Comparison of ENCODE assay signal across 9 mouse cellular contexts in the genomic region with DNA sequence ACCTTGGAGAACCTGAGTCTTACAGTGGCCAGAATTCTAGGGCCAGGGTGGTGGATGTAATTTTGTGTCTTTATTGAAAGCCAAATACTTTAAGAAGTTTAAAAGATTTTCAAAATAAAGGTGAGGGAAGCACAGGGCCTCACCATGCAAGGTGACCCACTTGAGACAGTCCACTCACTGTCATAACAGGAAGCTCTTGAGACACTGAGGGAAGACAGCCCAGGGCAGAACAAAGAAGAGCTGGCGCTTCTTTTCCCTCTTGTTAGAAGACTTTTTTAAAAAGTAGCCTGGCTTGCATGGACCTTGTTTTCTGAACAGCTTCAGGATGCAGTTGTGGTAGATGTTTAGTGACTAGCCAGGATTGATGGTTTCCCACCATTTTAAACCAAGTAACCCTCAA. TPM values are rescaled to one million over a fixed set of nuclear protein-coding genes. Genes with fewer than 3 reads are reported as not detected.
DNase-seq lines count a peak whose midpoint lies in the region; ATAC-seq and TF ChIP-seq lines count a peak whose summit lies in the region.
"Had no signal": no experiment of that assay in that cellular context is flagged by ENCODE, and none has a peak within 500 bp of the region (broad histone marks: within the 10 kb centered on the region; RNA-seq: fewer than 3 reads in every experiment).

No protein-coding gene starts in this region.

- 60% methylated on average over 1 of the region's 1 CpGs for WGBS in heart, embryonic 10.5 days
- 56% methylated on average over 1 of the region's 1 CpGs for WGBS in spleen, adult 2 months
- 71% methylated on average over 1 of the region's 1 CpGs for WGBS in liver, embryonic 13.5 days (ENCODE audit: insufficient replicate concordance)

- H3K27ac ChIP-seq in heart, embryonic 10.5 days, result peak overlapping the region; percentile 44; the same call in 1 of the 2 replicates
- H3K27ac ChIP-seq in spleen, adult 2 months (ENCODE audit: insufficient read depth, low read length), result peak overlapping the region; percentile 75; the same call in 1 of the 2 replicates
- H3K27ac ChIP-seq in liver, embryonic 13.5 days, result peak overlapping the region; percentile 97

- peak overlapping the region; percentile 83 for H3K9ac ChIP-seq in liver, embryonic 13.5 days

- no peaks in the 10 kb centered on the region for H3K9me3 ChIP-seq in heart, embryonic 10.5 days
- H3K9me3 ChIP-seq in liver, embryonic 13.5 days (replicated peaks), result no peaks in the 10 kb centered on the region

- H3K4me3 ChIP-seq in heart, embryonic 10.5 days, result 0 out of 2 replicates have a peak overlapping the region, but pooled peaks have one; percentile 80
- no peak overlapping the region for H3K4me3 ChIP-seq in spleen, adult 2 months (ENCODE audit: extremely low read depth, insufficient read depth, insufficient read length)
- H3K4me3 ChIP-seq in liver, embryonic 13.5 days (replicated peaks), result peak overlapping the region; percentile 92

- peaks cover 36% of the 10 kb centered on the region for H3K36me3 ChIP-seq in heart, embryonic 10.5 days
- peaks cover 22% of the 10 kb centered on the region for H3K36me3 ChIP-seq in spleen, adult 2 months (ENCODE audit: control insufficient read depth, insufficient read depth, low read length)
- peaks cover 61% of the 10 kb centered on the region for H3K36me3 ChIP-seq in liver, embryonic 13.5 days

- ATAC-seq in liver, embryonic 13.5 days (ENCODE audit: low read depth), result no peak

- TF ChIP-seq POLR2A in spleen, adult 2 months (IDR thresholded peaks at IDR 0.05; ENCODE audit: low read depth, low read length), result no peak

- H3K4me2 ChIP-seq in liver, embryonic 13.5 days, result peak overlapping the region; percentile 81

- TF ChIP-seq CTCF in spleen, adult 2 months (IDR thresholded peaks at IDR 0.05; ENCODE audit: extremely low read depth, insufficient read depth, insufficient read length, insufficient replicate concordance), result no peak

- peaks cover 18% of the 10 kb centered on the region for H3K4me1 ChIP-seq in heart, embryonic 10.5 days
- H3K4me1 ChIP-seq in spleen, adult 2 months (ENCODE audit: control insufficient read depth, insufficient read depth, insufficient read length), result peaks cover 8% of the 10 kb centered on the region
- peaks cover 67% of the 10 kb centered on the region for H3K4me1 ChIP-seq in liver, embryonic 13.5 days (replicated peaks)

- H3K27me3 ChIP-seq in heart, embryonic 10.5 days (ENCODE audit: insufficient read depth, poor library complexity, severe bottlenecking), result no peaks in the 10 kb centered on the region
- H3K27me3 ChIP-seq in spleen, adult 2 months (ENCODE audit: control insufficient read depth, insufficient read depth, low read length), result no peaks in the 10 kb centered on the region
- H3K27me3 ChIP-seq in liver, embryonic 13.5 days, result no peaks in the 10 kb centered on the region

- no peak for DNase-seq in heart, embryonic 10.5 days (ENCODE audit: low spot score)
- no peak for DNase-seq in heart, postnatal 4 days
- DNase-seq in spleen, adult 2 months (ENCODE audit: low read depth in 1 of 2, low spot score in 2 of 2), result no peak
- no peak for DNase-seq in spleen, adult 18-20 months
- no peak for DNase-seq in liver, embryonic 13.5 days
- no peak for DNase-seq in frontal cortex, postnatal 14 days (ENCODE audit: low spot score in 2 of 2)
- no peak for DNase-seq in urinary bladder, postnatal 10 days (ENCODE audit: low spot score)
- DNase-seq in thymus, postnatal 36 days, result no peak
- DNase-seq: gastrocnemius, postnatal 10 days had no signal

RNA-seq across cellular contexts. Expression of gene Ppp1r10, which starts 4.2 kb away (rescaled TPM):
- polyA plus RNA-seq in heart, embryonic 10.5 days (2016; fragmentation: Nextera tagmentation; extraction: Ambion mirVana), result 37.6 and 45.2 TPM in 2 replicates
- 10 to 100 TPM; 49.2 to 58.5 TPM for total RNA-seq in heart, postnatal 4 days (2021)
- polyA plus RNA-seq in spleen, adult 2 months (2012; rRNA removed), result 26.1 and 27.1 TPM in 2 replicates
- 19.4 and 27.5 TPM in 2 replicates for polyA plus RNA-seq in liver, embryonic 13.5 days (2015; fragmentation: Nextera tagmentation; extraction: Ambion mirVana)

RNA-seq across cellular contexts. Expression of gene Mrps18b, which starts 4.2 kb away (rescaled TPM):
- 99.5 and 111 TPM in 2 replicates for polyA plus RNA-seq in heart, embryonic 10.5 days (2016; fragmentation: Nextera tagmentation; extraction: Ambion mirVana)
- total RNA-seq in heart, postnatal 4 days (2021), result 10 to 100 TPM; 56.1 to 58.3 TPM
- 39.5 and 45.1 TPM in 2 replicates for polyA plus RNA-seq in spleen, adult 2 months (2012; rRNA removed)
- 105 and 106 TPM in 2 replicates for polyA plus RNA-seq in liver, embryonic 13.5 days (2015; fragmentation: Nextera tagmentation; extraction: Ambion mirVana)

RNA-seq across cellular contexts. Expression of gene Atat1, which starts 10.5 kb away (rescaled TPM):
- 59.4 and 78.6 TPM in 2 replicates for polyA plus RNA-seq in heart, embryonic 10.5 days (2016; fragmentation: Nextera tagmentation; extraction: Ambion mirVana)
- 10 to 100 TPM; 18.7 to 23.0 TPM for total RNA-seq in heart, postnatal 4 days (2021)
- 24.3 and 34.8 TPM in 2 replicates for polyA plus RNA-seq in spleen, adult 2 months (2012; rRNA removed)
- 9.3 and 9.9 TPM in 2 replicates for polyA plus RNA-seq in liver, embryonic 13.5 days (2015; fragmentation: Nextera tagmentation; extraction: Ambion mirVana)

RNA-seq across cellular contexts. Expression of gene 2310061I04Rik, which starts 23.2 kb away (rescaled TPM):
- polyA plus RNA-seq in heart, embryonic 10.5 days (2016; fragmentation: Nextera tagmentation; extraction: Ambion mirVana), result 23.8 and 26.7 TPM in 2 replicates
- 10 to 100 TPM; 45.0 to 47.0 TPM for total RNA-seq in heart, postnatal 4 days (2021)
- polyA plus RNA-seq in spleen, adult 2 months (2012; rRNA removed), result 35.4 and 39.9 TPM in 2 replicates
- polyA plus RNA-seq in liver, embryonic 13.5 days (2015; fragmentation: Nextera tagmentation; extraction: Ambion mirVana), result 14.3 and 15.1 TPM in 2 replicates

RNA-seq across cellular contexts. Expression of gene Dhx16, which starts 40.8 kb away (rescaled TPM):
- 34.8 and 44.5 TPM in 2 replicates for polyA plus RNA-seq in heart, embryonic 10.5 days (2016; fragmentation: Nextera tagmentation; extraction: Ambion mirVana)
- total RNA-seq in heart, postnatal 4 days (2021), result 10 to 100 TPM; 24.2 to 25.1 TPM
- polyA plus RNA-seq in spleen, adult 2 months (2012; rRNA removed), result 79.1 and 85.7 TPM in 2 replicates
- 35.2 and 40.3 TPM in 2 replicates for polyA plus RNA-seq in liver, embryonic 13.5 days (2015; fragmentation: Nextera tagmentation; extraction: Ambion mirVana)

Comparison
In these comparisons a context has a peak if more than half of its experiments do, and no peak if none do; other contexts are left out.
1. H3K27ac ChIP-seq: peak in every context shown above with its lines; median percentile 97 in liver, embryonic 13.5 days; 75 in spleen, adult 2 months; 44 in heart, embryonic 10.5 days.